23 mouse cellular contexts compared by ENCODE assay signal in the genomic region with DNA sequence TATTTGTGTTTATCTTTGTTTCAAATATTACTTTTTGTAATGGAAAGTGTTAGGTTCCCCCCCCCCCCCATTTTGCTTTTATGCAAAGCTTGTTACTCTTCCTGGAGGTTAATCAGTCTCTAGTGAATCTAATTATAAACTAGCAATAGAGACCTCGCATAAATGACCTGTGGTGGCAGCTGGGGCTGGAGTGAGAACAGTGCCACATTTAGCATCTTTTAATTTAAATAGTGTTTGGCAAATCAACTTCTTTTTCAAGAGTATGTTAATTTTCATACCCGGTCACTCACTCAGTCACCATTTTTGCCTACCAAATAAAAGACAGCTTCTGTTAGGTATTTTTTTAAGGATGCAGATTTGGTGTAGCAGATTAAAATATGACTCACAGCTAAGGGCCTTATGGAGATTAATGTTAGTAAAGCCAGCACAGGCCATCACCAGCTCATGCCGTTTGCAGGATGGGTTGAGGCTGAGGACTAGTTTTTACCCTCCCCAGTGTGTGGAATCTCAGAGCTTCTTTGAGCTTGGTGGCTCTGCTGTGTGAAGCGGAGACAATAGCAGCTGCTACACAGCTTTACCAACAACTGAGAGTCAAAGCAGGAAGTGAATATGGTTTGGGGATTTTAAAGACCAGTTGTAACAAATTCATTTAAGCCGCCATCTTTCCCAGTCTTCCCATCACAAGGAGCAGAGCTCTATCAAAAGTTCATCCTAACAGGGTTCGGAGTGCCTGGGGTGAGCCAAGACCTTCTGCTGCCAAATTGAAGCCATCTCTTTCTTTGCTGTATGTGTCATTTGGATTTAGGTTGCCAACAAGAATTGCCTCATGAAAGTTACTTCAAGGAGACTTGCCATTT.
DNase-seq lines count a peak whose midpoint lies in the region; ATAC-seq and TF ChIP-seq lines count a peak whose summit lies in the region.
"Had no signal": no experiment of that assay in that cellular context is flagged by ENCODE, and none has a peak within 500 bp of the region (broad histone marks: within the 10 kb centered on the region; RNA-seq: fewer than 3 reads in every experiment).

No protein-coding gene starts in this region.

- WGBS in hindbrain, embryonic 11.5 days, result 52% methylated on average over 6 of the region's 6 CpGs
- WGBS in hindbrain, postnatal 0 days, result 59% methylated on average over 6 of the region's 6 CpGs
- 40% methylated on average over 6 of the region's 6 CpGs for WGBS in forebrain, embryonic 13.5 days
- 37% methylated on average over 6 of the region's 6 CpGs for WGBS in midbrain, embryonic 12.5 days
- WGBS in liver, embryonic 11.5 days, result 81% methylated on average over 6 of the region's 6 CpGs

- no peak overlapping the region for H3K4me2 ChIP-seq in hindbrain, embryonic 11.5 days (replicated peaks; ENCODE audit: low read depth, low read length)
- no peak overlapping the region for H3K4me2 ChIP-seq in hindbrain, postnatal 0 days (ENCODE audit: low read depth, low read length)
- H3K4me2 ChIP-seq in forebrain, embryonic 13.5 days, result no peak overlapping the region
- no peak overlapping the region for H3K4me2 ChIP-seq in midbrain, embryonic 12.5 days (replicated peaks)
- no peak overlapping the region for H3K4me2 ChIP-seq in liver, embryonic 11.5 days
- H3K4me2 ChIP-seq: embryonic facial prominence, embryonic 13.5 days; heart, embryonic 15.5 days; intestine, embryonic 15.5 days; stomach, embryonic 15.5 days had no signal

- peak overlapping the region; percentile 58 for H3K27ac ChIP-seq in hindbrain, embryonic 11.5 days (ENCODE audit: low read depth, low read length)
- no peak overlapping the region for H3K27ac ChIP-seq in hindbrain, postnatal 0 days
- H3K27ac ChIP-seq in forebrain, embryonic 13.5 days, result peak overlapping the region; percentile 60
- peak overlapping the region; percentile 44 for H3K27ac ChIP-seq in midbrain, embryonic 12.5 days (replicated peaks)
- H3K27ac ChIP-seq in liver, embryonic 11.5 days (ENCODE audit: low read depth, low read length), result no peak overlapping the region
- H3K27ac ChIP-seq: embryonic facial prominence, embryonic 13.5 days; heart, embryonic 15.5 days; intestine, embryonic 15.5 days; layer of hippocampus, adult 2 months; stomach, embryonic 15.5 days had no signal

- no peak overlapping the region for H3K9ac ChIP-seq in hindbrain, embryonic 11.5 days (ENCODE audit: low read depth, low read length)
- no peak overlapping the region for H3K9ac ChIP-seq in hindbrain, postnatal 0 days (replicated peaks; ENCODE audit: low read length)
- H3K9ac ChIP-seq in forebrain, embryonic 13.5 days, result no peak overlapping the region
- H3K9ac ChIP-seq in midbrain, embryonic 12.5 days (replicated peaks), result no peak overlapping the region
- H3K9ac ChIP-seq in liver, embryonic 11.5 days (ENCODE audit: low read depth, low read length), result no peak overlapping the region
- H3K9ac ChIP-seq: embryonic facial prominence, embryonic 13.5 days; heart, embryonic 15.5 days; intestine, embryonic 15.5 days; liver, postnatal 0 days; stomach, embryonic 15.5 days had no signal

- no peak for DNase-seq in hindbrain, embryonic 11.5 days (ENCODE audit: low spot score)
- no peak for DNase-seq in hindbrain, postnatal 0 days (ENCODE audit: low spot score)
- peak; percentile 66 for DNase-seq in brain, embryonic 14.5 days (ENCODE audit: low read depth)
- no peak for DNase-seq in heart, postnatal 14 days
- no peak for DNase-seq in liver, embryonic 11.5 days (ENCODE audit: low spot score)
- DNase-seq: adrenal gland, postnatal 36 days; cerebellum, adult 11 months; cerebellum, postnatal 10 days; kidney, adult 8-10 months; kidney, postnatal 14 days; liver, postnatal 0 days; lung, postnatal 10 days; thymus, postnatal 25 days had no signal

- no peaks in the 10 kb centered on the region for H3K36me3 ChIP-seq in hindbrain, embryonic 11.5 days (ENCODE audit: control insufficient read depth, insufficient read depth, low read length)
- no peaks in the 10 kb centered on the region for H3K36me3 ChIP-seq in hindbrain, postnatal 0 days (ENCODE audit: insufficient read depth, low read length)
- no peaks in the 10 kb centered on the region for H3K36me3 ChIP-seq in forebrain, embryonic 13.5 days (ENCODE audit: poor library complexity, severe bottlenecking)
- H3K36me3 ChIP-seq in midbrain, embryonic 12.5 days, result no peaks in the 10 kb centered on the region
- no peaks in the 10 kb centered on the region for H3K36me3 ChIP-seq in liver, embryonic 11.5 days (ENCODE audit: control insufficient read depth, insufficient read depth, low read length)
- H3K36me3 ChIP-seq: embryonic facial prominence, embryonic 13.5 days; heart, embryonic 15.5 days; intestine, embryonic 15.5 days; stomach, embryonic 15.5 days had no signal

- intact Hi-C loops in heart, postnatal 14 days (cut with DNase I), result no loop called here

- TF ChIP-seq POLR2A in brain, embryonic 14.5 days (IDR thresholded peaks at IDR 0.05; ENCODE audit: borderline replicate concordance, extremely low read depth, insufficient read depth, insufficient read length, poor library complexity, severe bottlenecking), result no peak

- H3K4me1 ChIP-seq in hindbrain, embryonic 11.5 days (replicated peaks; ENCODE audit: control insufficient read depth, insufficient read depth, low read length), result no peaks in the 10 kb centered on the region; the same call in 1 of the 2 replicates
- no peaks in the 10 kb centered on the region for H3K4me1 ChIP-seq in hindbrain, postnatal 0 days (ENCODE audit: insufficient read depth, low read length)
- peaks cover 25% of the 10 kb centered on the region for H3K4me1 ChIP-seq in forebrain, embryonic 13.5 days
- H3K4me1 ChIP-seq in midbrain, embryonic 12.5 days, result peaks cover 20% of the 10 kb centered on the region
- no peaks in the 10 kb centered on the region for H3K4me1 ChIP-seq in liver, embryonic 11.5 days (replicated peaks; ENCODE audit: control insufficient read depth, insufficient read depth, low read length)
- H3K4me1 ChIP-seq: embryonic facial prominence, embryonic 13.5 days; intestine, embryonic 15.5 days; stomach, embryonic 15.5 days had no signal

- TF ChIP-seq CTCF in hindbrain, postnatal 0 days (IDR thresholded peaks at IDR 0.05; ENCODE audit: low read depth), result no peak
- no peak for TF ChIP-seq CTCF in brain, embryonic 14.5 days (IDR thresholded peaks at IDR 0.05; ENCODE audit: borderline replicate concordance, extremely low read depth, insufficient read depth, insufficient read length)

- no peaks in the 10 kb centered on the region for H3K9me3 ChIP-seq in hindbrain, embryonic 11.5 days (ENCODE audit: control insufficient read depth, low read length)
- H3K9me3 ChIP-seq in hindbrain, postnatal 0 days (ENCODE audit: low read length), result no peaks in the 10 kb centered on the region
- no peaks in the 10 kb centered on the region for H3K9me3 ChIP-seq in forebrain, embryonic 13.5 days (replicated peaks)
- H3K9me3 ChIP-seq in midbrain, embryonic 12.5 days, result no peaks in the 10 kb centered on the region
- H3K9me3 ChIP-seq in liver, embryonic 11.5 days (ENCODE audit: control insufficient read depth, low read length), result no peaks in the 10 kb centered on the region
- H3K9me3 ChIP-seq: embryonic facial prominence, embryonic 13.5 days; heart, embryonic 15.5 days; intestine, embryonic 15.5 days; stomach, embryonic 15.5 days had no signal

- ATAC-seq in hindbrain, embryonic 11.5 days (ENCODE audit: low FRiP score), result peak; percentile 48; the same call in 1 of the 2 replicates
- no peak for ATAC-seq in hindbrain, postnatal 0 days
- peak; percentile 79 for ATAC-seq in forebrain, embryonic 13.5 days
- ATAC-seq in midbrain, embryonic 12.5 days (ENCODE audit: low FRiP score, low read depth), result 0 out of 2 replicates have a peak, but pooled peaks have one; percentile 16
- ATAC-seq in liver, embryonic 11.5 days (replicated peaks; ENCODE audit: low FRiP score), result no peak
- no peak for ATAC-seq in activated CD4-positive, CD25-positive, alpha-beta regulatory T cell, adult 4 months
- ATAC-seq: CD4-positive, CD25-positive, alpha-beta regulatory T cell, adult 4 months; intestine, embryonic 15.5 days; liver, postnatal 0 days had no signal

- H3K27me3 ChIP-seq in hindbrain, embryonic 11.5 days (ENCODE audit: control insufficient read depth, insufficient read depth, low read length), result no peaks in the 10 kb centered on the region
- H3K27me3 ChIP-seq in hindbrain, postnatal 0 days (ENCODE audit: insufficient read depth, low read length), result no peaks in the 10 kb centered on the region
- no peaks in the 10 kb centered on the region for H3K27me3 ChIP-seq in forebrain, embryonic 13.5 days
- peaks cover 8% of the 10 kb centered on the region for H3K27me3 ChIP-seq in midbrain, embryonic 12.5 days
- no peaks in the 10 kb centered on the region for H3K27me3 ChIP-seq in liver, embryonic 11.5 days (replicated peaks; ENCODE audit: control insufficient read depth, insufficient read depth, low read length)
- H3K27me3 ChIP-seq: embryonic facial prominence, embryonic 13.5 days; heart, embryonic 15.5 days; intestine, embryonic 15.5 days; stomach, embryonic 15.5 days had no signal

- no peak overlapping the region for H3K4me3 ChIP-seq in hindbrain, embryonic 11.5 days (ENCODE audit: low read depth, low read length)
- no peak overlapping the region for H3K4me3 ChIP-seq in hindbrain, postnatal 0 days (ENCODE audit: low read length)
- H3K4me3 ChIP-seq in forebrain, embryonic 13.5 days, result no peak overlapping the region
- H3K4me3 ChIP-seq in midbrain, embryonic 12.5 days, result no peak overlapping the region
- no peak overlapping the region for H3K4me3 ChIP-seq in liver, embryonic 11.5 days (ENCODE audit: low read depth, low read length)
- H3K4me3 ChIP-seq: embryonic facial prominence, embryonic 13.5 days; erythroblast, embryonic 14.5 days; heart, embryonic 15.5 days; intestine, embryonic 15.5 days; layer of hippocampus, adult 2 months; stomach, embryonic 15.5 days had no signal

Comparison
In these comparisons a context has a peak if more than half of its experiments do, and no peak if none do; other contexts are left out.
1. ATAC-seq: peak in hindbrain, embryonic 11.5 days (single experiment), forebrain, embryonic 13.5 days (single experiment) and midbrain, embryonic 12.5 days (single experiment); none in hindbrain, postnatal 0 days (single experiment), liver, embryonic 11.5 days (single experiment) and activated CD4-positive, CD25-positive, alpha-beta regulatory T cell, adult 4 months (single experiment).
2. H3K27ac ChIP-seq: peak in hindbrain, embryonic 11.5 days (single experiment), forebrain, embryonic 13.5 days (single experiment) and midbrain, embryonic 12.5 days (single experiment); none in hindbrain, postnatal 0 days (single experiment) and liver, embryonic 11.5 days (single experiment).